Mouse (Mus musculus): Measurements from ENCODE around the gene Slc13a2. TPM values are rescaled to one million over a fixed set of nuclear protein-coding genes. Genes with fewer than 3 reads are reported as not detected.
A peak's percentile ranks its signal among the peaks of the same experiment; 100 is the strongest.

Slc13a2 gene
- polyA plus RNA-seq, 1 experiment = 91.0 TPM

- TF ChIP-seq CTCF (conservative IDR thresholded peaks at IDR 0.05; ENCODE audit: insufficient read depth, insufficient read length, low read depth, low read length) = no peak
- TF ChIP-seq POLR2A (IDR thresholded peaks at IDR 0.05; ENCODE audit: low read depth, low read length) = no peak
- Histone ChIP-seq H3K4me1 (ENCODE audit: control insufficient read depth, insufficient read depth, low read length) (no peaks in the 10 kb centered on the region), H3K27ac (ENCODE audit: insufficient read depth, low read depth, low read length) (no peak overlapping the region), H3K36me3 (ENCODE audit: control insufficient read depth, insufficient read depth, low read length) (no peaks in the 10 kb centered on the region), H3K4me3 (ENCODE audit: insufficient read depth, low read depth, low read length) (no peak overlapping the region), H3K27me3 (replicated peaks; ENCODE audit: control insufficient read depth, insufficient read depth, low read length) (no peaks in the 10 kb centered on the region)
- WGBS = 82% methylated on average over 7 of the region's 7 CpGs
- DNase-seq = no peak
Measured at GRCm38 (mm10) chr11:78382286-78382685, 39.7 kb downstream of the Slc13a2 start.

GRCm38 (mm10) chr11:78380996-78381395 lies 41.0 kb downstream of the Slc13a2 start:
- no peaks in the 10 kb centered on the region for H3K4me1 ChIP-seq (ENCODE audit: control insufficient read depth, insufficient read depth, low read length)
- H3K36me3 ChIP-seq (ENCODE audit: control insufficient read depth, insufficient read depth, low read length) = no peaks in the 10 kb centered on the region
- 84% methylated on average over 3 of the region's 3 CpGs for WGBS
- DNase-seq = no peak
- no peak overlapping the region for H3K27ac ChIP-seq (ENCODE audit: insufficient read depth, low read depth, low read length)
- no peak for TF ChIP-seq POLR2A (IDR thresholded peaks at IDR 0.05; ENCODE audit: low read depth, low read length)
- TF ChIP-seq CTCF (conservative IDR thresholded peaks at IDR 0.05; ENCODE audit: insufficient read depth, insufficient read length, low read depth, low read length) = no peak
- no peaks in the 10 kb centered on the region for H3K27me3 ChIP-seq (replicated peaks; ENCODE audit: control insufficient read depth, insufficient read depth, low read length)
- no peak overlapping the region for H3K4me3 ChIP-seq (ENCODE audit: insufficient read depth, low read depth, low read length)

GRCm38 (mm10) chr11:78380351-78380750 lies 41.7 kb downstream of the Slc13a2 start:
- H3K4me1 ChIP-seq (ENCODE audit: control insufficient read depth, insufficient read depth, low read length) = no peaks in the 10 kb centered on the region
- H3K4me3 ChIP-seq (ENCODE audit: insufficient read depth, low read depth, low read length) = no peak overlapping the region
- no peaks in the 10 kb centered on the region for H3K36me3 ChIP-seq (ENCODE audit: control insufficient read depth, insufficient read depth, low read length)
- no peak overlapping the region for H3K27ac ChIP-seq (ENCODE audit: insufficient read depth, low read depth, low read length)
- no peak for DNase-seq
- no peaks in the 10 kb centered on the region for H3K27me3 ChIP-seq (replicated peaks; ENCODE audit: control insufficient read depth, insufficient read depth, low read length)
- 81% methylated on average over 4 of the region's 4 CpGs for WGBS
- no peak for TF ChIP-seq CTCF (conservative IDR thresholded peaks at IDR 0.05; ENCODE audit: insufficient read depth, insufficient read length, low read depth, low read length)
- no peak for TF ChIP-seq POLR2A (IDR thresholded peaks at IDR 0.05; ENCODE audit: low read depth, low read length)

- Histone ChIP-seq H3K4me1 (ENCODE audit: control insufficient read depth, insufficient read depth, low read length) (no peaks in the 10 kb centered on the region), H3K4me3 (ENCODE audit: insufficient read depth, low read depth, low read length) (no peak overlapping the region), H3K27ac (ENCODE audit: insufficient read depth, low read depth, low read length) (no peak overlapping the region), H3K27me3 (replicated peaks; ENCODE audit: control insufficient read depth, insufficient read depth, low read length) (no peaks in the 10 kb centered on the region), H3K36me3 (ENCODE audit: control insufficient read depth, insufficient read depth, low read length) (no peaks in the 10 kb centered on the region)
- TF ChIP-seq POLR2A (IDR thresholded peaks at IDR 0.05; ENCODE audit: low read depth, low read length) (no peak), CTCF (conservative IDR thresholded peaks at IDR 0.05; ENCODE audit: insufficient read depth, insufficient read length, low read depth, low read length) (no peak)
- 19% methylated on average over 12 of the region's 12 CpGs for whole genome bisulfite sequencing
- DNase-seq = no peak
Measured at GRCm38 (mm10) chr11:78377549-78378159, 44.4 kb downstream of the Slc13a2 start.

GRCm38 (mm10) chr11:78374147-78374546 lies 47.9 kb downstream of the Slc13a2 start:
- Histone ChIP-seq H3K4me1 (ENCODE audit: control insufficient read depth, insufficient read depth, low read length) (no peaks in the 10 kb centered on the region), H3K27me3 (replicated peaks; ENCODE audit: control insufficient read depth, insufficient read depth, low read length) (no peaks in the 10 kb centered on the region), H3K36me3 (ENCODE audit: control insufficient read depth, insufficient read depth, low read length) (no peaks in the 10 kb centered on the region), H3K4me3 (ENCODE audit: insufficient read depth, low read depth, low read length) (no peak overlapping the region), H3K27ac (ENCODE audit: insufficient read depth, low read depth, low read length) (no peak overlapping the region)
- 73% methylated on average over 8 of the region's 8 CpGs for WGBS
- TF ChIP-seq POLR2A (IDR thresholded peaks at IDR 0.05; ENCODE audit: low read depth, low read length) (no peak), CTCF (conservative IDR thresholded peaks at IDR 0.05; ENCODE audit: insufficient read depth, insufficient read length, low read depth, low read length) (no peak)
- DNase-seq = no peak

GRCm38 (mm10) chr11:78372610-78373009 lies 49.4 kb downstream of the Slc13a2 start:
- Histone ChIP-seq H3K4me1 (ENCODE audit: control insufficient read depth, insufficient read depth, low read length) (no peaks in the 10 kb centered on the region), H3K4me3 (ENCODE audit: insufficient read depth, low read depth, low read length) (no peak overlapping the region), H3K36me3 (ENCODE audit: control insufficient read depth, insufficient read depth, low read length) (no peaks in the 10 kb centered on the region), H3K27me3 (replicated peaks; ENCODE audit: control insufficient read depth, insufficient read depth, low read length) (no peaks in the 10 kb centered on the region), H3K27ac (ENCODE audit: insufficient read depth, low read depth, low read length) (no peak overlapping the region)
- TF ChIP-seq CTCF (conservative IDR thresholded peaks at IDR 0.05; ENCODE audit: insufficient read depth, insufficient read length, low read depth, low read length) (no peak), POLR2A (IDR thresholded peaks at IDR 0.05; ENCODE audit: low read depth, low read length) (no peak)
- WGBS = 59% methylated on average over 7 of the region's 7 CpGs
- peak; percentile 69 for DNase-seq

GRCm38 (mm10) chr11:78372166-78372565 lies 49.9 kb downstream of the Slc13a2 start:
- Histone ChIP-seq H3K36me3 (ENCODE audit: control insufficient read depth, insufficient read depth, low read length) (no peaks in the 10 kb centered on the region), H3K27ac (ENCODE audit: insufficient read depth, low read depth, low read length) (no peak overlapping the region), H3K4me3 (ENCODE audit: insufficient read depth, low read depth, low read length) (no peak overlapping the region), H3K4me1 (ENCODE audit: control insufficient read depth, insufficient read depth, low read length) (no peaks in the 10 kb centered on the region), H3K27me3 (replicated peaks; ENCODE audit: control insufficient read depth, insufficient read depth, low read length) (no peaks in the 10 kb centered on the region)
- 62% methylated on average over 3 of the region's 3 CpGs for WGBS
- no peak for TF ChIP-seq POLR2A (IDR thresholded peaks at IDR 0.05; ENCODE audit: low read depth, low read length)
- no peak for TF ChIP-seq CTCF (conservative IDR thresholded peaks at IDR 0.05; ENCODE audit: insufficient read depth, insufficient read length, low read depth, low read length)
- DNase-seq = no peak
